Mouse (Mus musculus) kidney, embryonic 14.5 days (tissue): ENCODE results near the gene Htr5b. TPM values are rescaled to one million over a fixed set of nuclear protein-coding genes. Genes with fewer than 3 reads are reported as not detected.

Experiments used
- ATAC-seq: fragments of 200-750 bp; cut with Nextera tagmentation; 2 replicates; pipeline ENCODE4 v1.8.0; 2017; ENCODE audit warnings: moderate number of reproducible peaks, mild to moderate bottlenecking, moderate TSS enrichment, moderate library complexity; ENCODE audit not compliant: low FRiP score, low TSS enrichment
- H3K27ac ChIP-seq: fragments of 300-500 bp; sonication (generic); 2 replicates; pipeline ENCODE4 v1.5.1; 2014; ENCODE audit warnings: low read depth, mild to moderate bottlenecking, low read length, moderate library complexity, mixed read lengths
- H3K27me3 ChIP-seq: fragments of 300-500 bp; sonication (generic); 2 replicates; pipeline ENCODE4 v1.6.1; 2014; ENCODE audit warnings: mild to moderate bottlenecking, low read length; ENCODE audit not compliant: control insufficient read depth, insufficient read depth
- H3K36me3 ChIP-seq: fragments of 300-500 bp; sonication (generic); 2 replicates; pipeline ENCODE4 v1.6.1; 2014; ENCODE audit warnings: low read length, mixed read lengths; ENCODE audit not compliant: control insufficient read depth, insufficient read depth
- H3K4me1 ChIP-seq: fragments of 300-500 bp; sonication (generic); 2 replicates; pipeline ENCODE4 v1.6.1; 2014; ENCODE audit warnings: low read length, mixed read lengths; ENCODE audit not compliant: control insufficient read depth, insufficient read depth
- H3K4me2 ChIP-seq: fragments of 300-500 bp; sonication (generic); replicated peaks from 2 replicates; pipeline ENCODE4 v1.6.1; 2014; ENCODE audit warnings: low read depth, mild to moderate bottlenecking, low read length
- H3K4me3 ChIP-seq: fragments of 300-500 bp; sonication (generic); 2 replicates; pipeline ENCODE4 v1.5.1; 2014; ENCODE audit warnings: mild to moderate bottlenecking, low read length
- H3K9ac ChIP-seq: fragments of 300-500 bp; sonication (generic); 2 replicates; pipeline ENCODE4 v1.6.1; 2014; ENCODE audit warnings: low read depth, mild to moderate bottlenecking, low read length, moderate library complexity
- H3K9me3 ChIP-seq: fragments of 300-500 bp; sonication (generic); 2 replicates; pipeline ENCODE4 v1.6.1; 2016; ENCODE audit warnings: low read length; ENCODE audit not compliant: control insufficient read depth
- WGBS: fragments of 180-500 bp; shearing (Covaris S2); extraction: QIAGEN DNeasy Blood & Tissue Kit; methylation state at CpG from one replicate; pipeline ENCODE4 v1.1.7; 2014; 5-methylcytosine and 5-hydroxymethylcytosine counted together
- polyA plus RNA-seq: library from polyadenylated mRNA; unstranded; fragments of >200 nt; fragmentation: Nextera tagmentation; extraction: Ambion mirVana; gene quantifications from 2 replicates; pipeline ENCODE4 v1.2.1, GENCODE M21; 2014

Htr5b gene
- polyA plus RNA-seq, 1 experiment from 2014 or later: 1.4 TPM

DNA sequence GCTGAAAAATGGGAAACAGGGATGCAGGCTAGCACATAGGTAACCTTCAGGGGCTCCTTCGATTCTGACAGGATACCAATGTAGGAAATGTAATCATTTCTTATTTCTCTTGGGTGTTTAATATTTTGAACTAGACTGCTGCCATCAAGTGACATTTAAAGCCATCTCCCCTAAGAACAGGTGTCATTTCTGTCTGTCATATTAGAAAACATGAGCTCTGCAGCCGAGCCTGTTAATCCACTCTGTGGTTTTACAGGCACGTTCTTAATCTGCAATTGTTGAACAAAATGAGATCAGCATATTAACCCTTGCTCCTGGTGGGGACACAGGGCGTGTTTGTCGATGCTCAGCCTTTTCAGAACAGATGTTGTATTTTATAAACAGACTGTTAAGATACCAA lies 56.8 kb downstream of the Htr5b start:
- Histone ChIP-seq H3K4me1 (no peaks in the 10 kb centered on the region), H3K4me2 (no peak overlapping the region), H3K4me3 (no peak overlapping the region), H3K27ac (no peak overlapping the region), H3K27me3 (no peaks in the 10 kb centered on the region), H3K9ac (no peak overlapping the region), H3K36me3 (no peaks in the 10 kb centered on the region), H3K9me3 (no peaks in the 10 kb centered on the region)
- ATAC-seq: no peak
- WGBS: 83% methylated on average over 5 of the region's 5 CpGs

DNA sequence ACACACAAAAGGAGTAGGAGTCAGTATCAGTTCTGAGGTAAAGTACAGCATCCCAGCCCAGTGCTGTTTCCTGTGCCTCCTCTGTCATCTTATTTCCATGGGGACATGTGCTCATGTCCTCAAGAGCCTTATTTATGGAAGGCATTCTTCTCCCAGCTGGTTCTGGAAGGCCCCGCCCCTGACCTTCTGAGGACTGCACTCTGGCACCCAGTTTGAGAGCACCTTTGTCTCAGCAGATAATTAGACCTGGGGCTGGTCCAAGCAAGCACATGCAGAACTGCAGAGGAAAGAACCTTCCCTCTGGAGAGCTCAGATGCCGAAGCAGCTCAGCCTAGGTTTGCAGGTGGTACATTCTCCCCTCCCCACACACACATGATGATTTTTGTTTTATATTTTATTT lies 60.0 kb downstream of the Htr5b start:
- Histone ChIP-seq H3K4me3 (no peak overlapping the region), H3K4me1 (0 out of 2 replicates have a peak, but pooled peaks cover 4% of the 10 kb centered on the region), H3K4me2 (no peak overlapping the region), H3K9ac (no peak overlapping the region), H3K9me3 (no peaks in the 10 kb centered on the region), H3K36me3 (no peaks in the 10 kb centered on the region; the same call in 1 of the 2 replicates), H3K27ac (no peak overlapping the region), H3K27me3 (no peaks in the 10 kb centered on the region)
- WGBS: 90% methylated on average over 2 of the region's 2 CpGs
- ATAC-seq: no peak

DNA sequence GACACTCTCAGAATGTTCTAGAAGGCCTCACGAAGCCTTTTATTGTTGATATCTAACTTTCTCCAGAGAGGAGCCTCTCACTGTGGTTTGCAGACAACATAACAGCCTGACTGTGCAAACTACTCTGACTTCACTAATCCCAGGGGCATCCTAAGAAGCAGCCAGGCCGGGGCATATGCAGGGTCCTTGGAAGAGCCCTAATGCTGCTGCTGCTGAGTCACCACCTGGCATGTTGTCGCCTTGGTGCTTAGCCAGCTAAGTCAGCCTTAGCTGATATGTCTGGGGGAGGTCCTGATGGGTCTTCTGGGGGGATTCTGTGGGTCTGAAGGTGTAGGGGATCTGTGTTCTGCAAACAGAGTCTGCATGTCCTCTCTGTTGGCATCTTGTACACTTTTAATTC lies 62.0 kb downstream of the Htr5b start:
- Histone ChIP-seq H3K27me3 (no peaks in the 10 kb centered on the region), H3K9ac (no peak overlapping the region)
- ATAC-seq: no peak

DNA sequence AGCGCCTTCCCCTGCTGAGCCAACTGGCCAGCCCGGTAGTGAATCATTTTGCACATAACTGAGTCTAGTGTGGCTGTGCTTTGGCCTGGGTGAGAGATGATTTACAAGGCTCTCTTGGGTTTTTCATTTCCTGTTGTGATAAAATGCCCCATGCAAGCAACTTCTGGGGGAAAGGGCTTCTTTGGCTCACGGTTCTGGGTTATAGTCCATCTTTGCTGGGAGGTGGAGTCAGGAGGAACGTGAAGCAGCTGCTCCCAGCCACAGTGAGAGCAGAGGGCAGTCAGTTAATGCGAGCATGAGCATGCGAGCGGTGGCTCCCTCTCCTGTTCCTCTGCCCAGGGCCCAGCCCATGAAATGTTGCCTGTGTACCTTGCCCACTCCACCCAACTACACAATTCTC lies 64.5 kb downstream of the Htr5b start:
- no peak for ATAC-seq

More for the DNA sequence above, 62.0 kb downstream of the Htr5b start:
- WGBS: 83% methylated on average over 3 of the region's 3 CpGs
- Histone ChIP-seq H3K27ac (no peak overlapping the region), H3K4me3 (no peak overlapping the region), H3K4me1 (0 out of 2 replicates have a peak, but pooled peaks cover 4% of the 10 kb centered on the region), H3K4me2 (no peak overlapping the region), H3K9me3 (no peaks in the 10 kb centered on the region), H3K36me3 (peaks cover 4% of the 10 kb centered on the region)

DNA sequence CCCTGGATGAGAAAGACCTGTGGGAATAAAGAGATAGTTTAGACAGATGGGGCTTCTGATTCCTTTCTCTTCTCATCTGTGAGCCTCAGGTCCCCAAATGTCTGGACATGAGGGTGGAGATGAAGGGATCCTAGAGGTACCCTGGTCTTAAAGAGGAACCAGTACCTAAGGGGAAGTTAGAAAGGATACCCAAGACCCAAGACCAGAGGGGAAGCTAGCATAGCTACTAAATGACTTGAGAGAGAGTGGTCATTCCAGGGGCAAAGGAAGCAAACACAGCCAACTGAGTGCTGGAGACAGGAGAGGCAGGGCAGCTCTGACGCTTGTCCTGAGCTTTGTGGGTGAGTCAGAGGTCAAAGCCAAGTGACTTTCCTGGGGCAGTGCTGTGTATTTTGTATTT lies 65.6 kb downstream of the Htr5b start:
- H3K27me3 ChIP-seq: no peaks in the 10 kb centered on the region
- ATAC-seq: no peak
- no peak overlapping the region for H3K9ac ChIP-seq
- 0 out of 2 replicates have a peak, but pooled peaks cover 4% of the 10 kb centered on the region for H3K4me1 ChIP-seq
- H3K36me3 ChIP-seq: peaks cover 4% of the 10 kb centered on the region
- H3K27ac ChIP-seq: no peak overlapping the region
- H3K4me2 ChIP-seq: no peak overlapping the region
- 89% methylated on average over 1 of the region's 1 CpGs for WGBS
- H3K4me3 ChIP-seq: no peak overlapping the region
- no peaks in the 10 kb centered on the region for H3K9me3 ChIP-seq

More for the DNA sequence above, 64.5 kb downstream of the Htr5b start:
- peaks cover 4% of the 10 kb centered on the region for H3K36me3 ChIP-seq
- no peak overlapping the region for H3K9ac ChIP-seq
- H3K4me3 ChIP-seq: no peak overlapping the region
- no peaks in the 10 kb centered on the region for H3K27me3 ChIP-seq
- H3K4me2 ChIP-seq: no peak overlapping the region
- 54% methylated on average over 7 of the region's 7 CpGs for WGBS
- H3K9me3 ChIP-seq: no peaks in the 10 kb centered on the region
- H3K27ac ChIP-seq: no peak overlapping the region
- 0 out of 2 replicates have a peak, but pooled peaks cover 4% of the 10 kb centered on the region for H3K4me1 ChIP-seq

GRCm38 (mm10) chr1:121461895-121462294 lies 66.4 kb downstream of the Htr5b start:
- Histone ChIP-seq H3K4me2 (no peak overlapping the region), H3K4me3 (no peak overlapping the region), H3K4me1 (0 out of 2 replicates have a peak, but pooled peaks cover 4% of the 10 kb centered on the region), H3K36me3 (peaks cover 4% of the 10 kb centered on the region), H3K27me3 (no peaks in the 10 kb centered on the region), H3K9ac (no peak overlapping the region), H3K9me3 (no peaks in the 10 kb centered on the region), H3K27ac (no peak overlapping the region)
- no peak for ATAC-seq
- 71% methylated on average over 7 of the region's 7 CpGs for WGBS

GRCm38 (mm10) chr1:121460077-121460476 lies 68.2 kb downstream of the Htr5b start:
- Histone ChIP-seq H3K4me2 (no peak overlapping the region), H3K36me3 (peaks cover 6% of the 10 kb centered on the region), H3K4me3 (no peak overlapping the region), H3K9ac (no peak overlapping the region), H3K9me3 (no peaks in the 10 kb centered on the region), H3K27me3 (no peaks in the 10 kb centered on the region), H3K4me1 (0 out of 2 replicates have a peak, but pooled peaks cover 4% of the 10 kb centered on the region), H3K27ac (no peak overlapping the region)
- 67% methylated on average over 6 of the region's 6 CpGs for WGBS
- peak; percentile 61; the same call in 1 of the 2 replicates for ATAC-seq

Other genes with a start within 250 kb of the Htr5b start
- gene Insig2, start 195.9 kb downstream of the Htr5b start, polyA plus RNA-seq: 20.5 and 23.3 TPM in 2 replicates
- gene Ccdc93, start 97.4 kb downstream of the Htr5b start, polyA plus RNA-seq: 6.6 and 11.3 TPM in 2 replicates
- 82.6 and 104 TPM in 2 replicates for gene Ddx18, start 39.5 kb upstream of the Htr5b start, polyA plus RNA-seq